Mouse (Mus musculus) limb, embryonic 12.5 days (tissue): Measurements from ENCODE around the gene Eml3. TPM values are rescaled to one million over a fixed set of nuclear protein-coding genes. Genes with fewer than 3 reads are reported as not detected.

Experiments
- ATAC-seq: fragments of 200-750 bp; cut with Nextera tagmentation; 2 replicates; pipeline ENCODE4 v1.8.0; 2017; ENCODE audit warnings: low read depth, moderate TSS enrichment; ENCODE audit not compliant: insufficient number of reproducible peaks, insufficient read depth, low FRiP score, low TSS enrichment
- H3K27ac ChIP-seq: fragments of 300-500 bp; sonication (generic); 2 replicates; pipeline ENCODE4 v1.5.1; 2016; ENCODE audit warnings: mild to moderate bottlenecking, moderate library complexity
- H3K27me3 ChIP-seq: fragments of 300-500 bp; sonication (generic); 2 replicates; pipeline ENCODE4 v1.6.1; 2016; ENCODE audit warnings: mild to moderate bottlenecking, moderate library complexity
- H3K36me3 ChIP-seq: fragments of 300-500 bp; sonication (generic); 2 replicates; pipeline ENCODE4 v1.6.1; 2016; ENCODE audit warnings: mild to moderate bottlenecking, moderate library complexity
- H3K4me1 ChIP-seq: fragments of 300-500 bp; sonication (generic); replicated peaks from 2 replicates; pipeline ENCODE4 v1.6.1; 2016
- H3K4me2 ChIP-seq: fragments of 300-500 bp; sonication (generic); 2 replicates; pipeline ENCODE4 v1.6.1; 2016; ENCODE audit warnings: mild to moderate bottlenecking, moderate library complexity
- H3K4me3 ChIP-seq: fragments of 300-500 bp; sonication (generic); replicated peaks from 2 replicates; pipeline ENCODE4 v1.5.1; 2016; ENCODE audit warnings: mild to moderate bottlenecking
- H3K9ac ChIP-seq: fragments of 300-500 bp; sonication (generic); replicated peaks from 2 replicates; pipeline ENCODE4 v1.6.1; 2016; ENCODE audit warnings: mild to moderate bottlenecking, moderate library complexity
- H3K9me3 ChIP-seq: fragments of 300-500 bp; sonication (generic); 2 replicates; pipeline ENCODE4 v1.6.1; 2016; ENCODE audit warnings: mild to moderate bottlenecking, moderate library complexity
- WGBS: fragments of 180-500 bp; shearing (Covaris S2); methylation state at CpG from one replicate; pipeline ENCODE4 v1.1.7; 2016; 5-methylcytosine and 5-hydroxymethylcytosine counted together
- polyA plus RNA-seq: library from polyadenylated mRNA; unstranded; fragments of >200 nt; fragmentation: Nextera tagmentation; extraction: Ambion mirVana; gene quantifications from 2 replicates; pipeline ENCODE4 v1.2.1, GENCODE M21; 2016

The Eml3 gene
- polyA plus RNA-seq, 1 experiment from 2014 or later, result 34.9 TPM

DNA sequence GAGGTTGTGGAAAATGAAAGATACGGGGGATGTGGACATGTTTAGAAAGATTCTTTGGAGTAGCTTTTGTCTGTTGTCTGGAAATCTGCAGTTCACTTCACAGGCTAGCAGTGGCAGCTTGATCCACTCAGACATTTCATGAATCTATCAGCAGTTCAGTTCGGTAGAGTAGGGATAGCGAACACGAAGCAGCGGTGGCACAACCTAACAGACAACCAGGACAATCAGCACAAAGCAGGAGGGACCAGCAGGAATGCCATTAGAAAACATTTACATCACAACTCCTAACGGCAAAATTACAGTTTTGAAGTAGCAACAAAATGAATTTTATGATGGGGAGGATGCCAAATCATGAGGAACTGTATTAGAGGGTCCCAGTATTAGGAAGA is 9.7 kb upstream of the Eml3 start:
- Histone ChIP-seq H3K9me3 (no peaks in the 10 kb centered on the region), H3K4me3 (peak overlapping the region; percentile 84), H3K4me2 (peak overlapping the region; percentile 82), H3K27me3 (no peaks in the 10 kb centered on the region), H3K4me1 (peaks cover 15% of the 10 kb centered on the region), H3K27ac (peak overlapping the region; percentile 90), H3K9ac (0 out of 2 replicates have a peak overlapping the region, but pooled peaks have one; percentile 75), H3K36me3 (peaks cover 43% of the 10 kb centered on the region)
- ATAC-seq, result no peak
- 72% methylated on average over 6 of the region's 6 CpGs for WGBS

DNA sequence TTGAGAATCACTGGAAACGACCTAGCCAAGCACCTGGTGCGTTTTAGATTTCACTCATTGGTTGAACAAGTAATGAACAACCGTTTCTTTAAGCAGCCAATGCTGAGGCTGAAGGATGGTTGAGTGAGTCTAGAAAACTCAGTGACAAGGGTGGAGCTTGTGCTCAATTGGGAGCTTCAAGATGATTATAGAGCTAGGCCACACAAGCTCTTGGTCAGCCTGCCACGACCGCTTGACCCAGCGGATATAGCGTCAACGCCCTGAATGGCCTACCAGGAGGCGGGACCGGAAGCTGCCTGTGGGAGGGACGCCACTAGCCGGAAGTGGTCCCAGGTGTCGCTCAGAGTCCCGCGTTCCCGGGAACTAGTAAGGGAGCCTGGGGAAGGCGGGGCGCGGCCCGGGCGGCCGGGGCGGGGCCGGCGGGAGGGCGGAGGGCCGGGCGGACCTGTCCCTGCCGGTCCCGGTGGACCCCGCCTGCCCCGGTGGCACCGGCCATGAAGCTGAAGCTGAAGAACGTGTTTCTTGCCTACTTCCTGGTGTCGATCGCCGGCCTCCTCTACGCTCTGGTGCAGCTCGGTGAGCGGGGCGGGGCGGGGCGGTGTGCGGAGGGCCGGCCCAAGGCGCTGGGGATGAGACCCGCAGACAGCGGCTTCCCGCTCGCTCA is 9.1 kb upstream of the Eml3 start, which contains the start of gene B3gat3:
Gene B3gat3, plus strand, starts transcription at position 302 of the 664 bp plus-strand sequence.
- Histone ChIP-seq H3K27ac (peak within 1 kb of the TSS; percentile 90), H3K9ac (peak within 1 kb of the TSS; percentile 75), H3K36me3 (peaks cover 39% of the 10 kb centered on the region), H3K4me2 (peak within 1 kb of the TSS; percentile 82), H3K9me3 (no peaks in the 10 kb centered on the region), H3K27me3 (no peaks in the 10 kb centered on the region), H3K4me1 (peaks cover 15% of the 10 kb centered on the region), H3K4me3 (peak within 1 kb of the TSS; percentile 84)
- WGBS, result 3% methylated on average over 42 of the region's 50 CpGs
- ATAC-seq, result peak; percentile 93

DNA sequence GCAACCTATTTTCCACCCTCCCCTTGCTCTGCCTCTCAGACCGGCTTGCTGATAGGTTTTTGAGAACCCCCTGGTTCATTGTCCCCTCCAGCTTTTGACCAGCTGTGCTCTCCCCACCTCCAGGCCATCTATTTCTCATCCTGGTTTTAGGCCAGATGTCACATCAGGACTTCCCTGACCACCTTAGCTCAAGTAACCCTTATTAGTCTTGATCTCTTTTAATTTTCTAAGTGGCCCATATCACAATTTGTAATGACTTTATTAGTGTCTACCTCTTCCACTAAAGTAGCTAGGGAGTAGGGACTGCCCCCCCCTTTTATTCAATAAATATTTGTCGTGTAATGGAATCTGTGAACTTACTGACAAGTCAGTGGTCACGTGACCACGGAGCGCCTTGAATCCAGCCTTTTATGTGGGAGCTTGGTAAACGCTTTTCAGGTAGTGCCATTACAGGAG is 8.5 kb upstream of the Eml3 start:
- Histone ChIP-seq H3K4me3 (peak overlapping the region; percentile 84), H3K4me1 (peaks cover 15% of the 10 kb centered on the region), H3K4me2 (peak overlapping the region; percentile 82), H3K27me3 (no peaks in the 10 kb centered on the region), H3K27ac (peak overlapping the region; percentile 90), H3K9me3 (no peaks in the 10 kb centered on the region), H3K36me3 (peaks cover 39% of the 10 kb centered on the region), H3K9ac (peak overlapping the region; percentile 75)
- WGBS, result 1% methylated on average over 6 of the region's 6 CpGs
- no peak for ATAC-seq

DNA sequence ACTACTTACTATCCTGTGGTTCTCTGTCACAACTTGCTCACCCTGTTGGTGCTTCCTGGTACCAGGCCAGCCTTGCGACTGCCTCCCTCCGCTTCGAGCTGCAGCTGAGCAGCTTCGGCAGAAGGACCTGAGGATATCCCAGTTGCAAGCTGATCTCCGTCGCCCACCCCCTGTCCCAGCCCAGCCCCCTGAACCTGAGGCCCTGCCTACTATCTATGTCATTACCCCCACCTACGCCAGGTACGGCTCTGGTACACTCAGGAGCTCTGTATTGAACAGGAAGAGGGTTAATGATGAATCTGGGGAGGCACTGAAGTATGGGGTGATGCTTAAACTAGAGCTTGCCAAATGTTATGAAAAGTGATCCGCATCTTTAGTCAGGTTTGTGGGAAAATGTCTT is 7.6 kb upstream of the Eml3 start:
- H3K4me1 ChIP-seq, result peaks cover 15% of the 10 kb centered on the region
- no peak overlapping the region for H3K9ac ChIP-seq
- H3K27me3 ChIP-seq, result no peaks in the 10 kb centered on the region
- H3K27ac ChIP-seq, result peak overlapping the region; percentile 17; the same call in 1 of the 2 replicates
- peak overlapping the region; percentile 82 for H3K4me2 ChIP-seq
- no peak for ATAC-seq
- no peaks in the 10 kb centered on the region for H3K9me3 ChIP-seq
- H3K4me3 ChIP-seq, result 0 out of 2 replicates have a peak overlapping the region, but pooled peaks have one; percentile 7
- whole genome bisulfite sequencing, result 77% methylated on average over 9 of the region's 9 CpGs
- H3K36me3 ChIP-seq, result peaks cover 39% of the 10 kb centered on the region

DNA sequence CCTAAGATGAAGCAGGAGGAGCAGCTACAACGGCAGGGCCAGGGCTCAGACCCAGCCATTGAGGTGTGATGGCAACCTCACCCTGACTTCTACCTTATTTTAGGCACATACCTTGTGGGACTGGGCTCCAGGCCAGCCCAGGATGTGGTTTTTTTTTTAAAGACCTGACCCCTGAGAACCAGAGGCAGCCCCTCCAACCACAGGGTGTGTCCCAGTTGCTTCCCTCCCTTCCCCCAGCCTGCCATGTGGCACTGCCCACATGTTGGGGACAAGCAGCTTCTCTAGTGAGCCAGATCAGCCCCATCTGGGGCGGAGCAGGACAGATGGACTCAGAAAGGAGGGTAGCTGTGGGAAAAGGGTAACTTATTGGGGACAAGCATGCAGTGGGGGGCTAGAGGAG is 2.6 kb upstream of the Eml3 start:
- Histone ChIP-seq H3K9me3 (no peaks in the 10 kb centered on the region), H3K27ac (no peak overlapping the region), H3K9ac (no peak overlapping the region), H3K27me3 (no peaks in the 10 kb centered on the region), H3K36me3 (peaks cover 51% of the 10 kb centered on the region), H3K4me2 (no peak overlapping the region), H3K4me1 (peaks cover 18% of the 10 kb centered on the region), H3K4me3 (no peak overlapping the region)
- WGBS, result 94% methylated on average over 2 of the region's 2 CpGs
- ATAC-seq, result no peak

DNA sequence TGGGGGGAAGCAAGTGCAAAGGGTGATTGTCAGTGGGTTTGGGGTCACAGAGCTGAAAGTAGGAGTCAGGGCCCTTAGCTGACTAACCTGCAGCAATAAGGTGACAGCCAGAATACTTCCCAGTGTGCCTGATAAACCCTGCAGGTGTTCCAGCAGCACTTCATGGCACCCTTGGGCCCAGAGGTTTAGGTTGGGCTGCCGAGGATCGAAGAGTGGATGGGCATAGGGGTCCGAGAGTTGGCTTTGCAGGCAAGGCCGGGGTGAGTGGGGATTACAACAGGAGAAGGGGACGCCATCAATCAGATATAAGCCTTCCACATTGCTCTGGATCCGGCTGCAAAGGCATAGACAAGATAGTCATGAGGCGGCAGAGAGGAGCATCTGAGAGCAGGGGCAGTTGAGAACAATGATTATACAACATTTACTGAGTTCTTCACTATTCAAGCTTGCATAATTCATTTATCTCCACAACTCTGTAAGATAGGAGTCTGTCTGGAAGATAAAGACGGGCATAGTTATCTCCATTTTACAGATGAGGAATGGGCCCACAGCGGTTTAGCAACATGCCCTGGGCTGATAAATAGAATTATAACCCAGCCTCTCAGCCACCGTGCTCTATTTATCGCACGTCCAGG is 1.3 kb upstream of the Eml3 start:
- 89% methylated on average over 12 of the region's 12 CpGs for WGBS
- Histone ChIP-seq H3K9me3 (no peaks in the 10 kb centered on the region), H3K4me1 (peaks cover 17% of the 10 kb centered on the region), H3K36me3 (peaks cover 47% of the 10 kb centered on the region), H3K4me2 (no peak overlapping the region), H3K27me3 (no peaks in the 10 kb centered on the region), H3K4me3 (no peak overlapping the region), H3K27ac (no peak overlapping the region), H3K9ac (no peak overlapping the region)
- ATAC-seq, result no peak

DNA sequence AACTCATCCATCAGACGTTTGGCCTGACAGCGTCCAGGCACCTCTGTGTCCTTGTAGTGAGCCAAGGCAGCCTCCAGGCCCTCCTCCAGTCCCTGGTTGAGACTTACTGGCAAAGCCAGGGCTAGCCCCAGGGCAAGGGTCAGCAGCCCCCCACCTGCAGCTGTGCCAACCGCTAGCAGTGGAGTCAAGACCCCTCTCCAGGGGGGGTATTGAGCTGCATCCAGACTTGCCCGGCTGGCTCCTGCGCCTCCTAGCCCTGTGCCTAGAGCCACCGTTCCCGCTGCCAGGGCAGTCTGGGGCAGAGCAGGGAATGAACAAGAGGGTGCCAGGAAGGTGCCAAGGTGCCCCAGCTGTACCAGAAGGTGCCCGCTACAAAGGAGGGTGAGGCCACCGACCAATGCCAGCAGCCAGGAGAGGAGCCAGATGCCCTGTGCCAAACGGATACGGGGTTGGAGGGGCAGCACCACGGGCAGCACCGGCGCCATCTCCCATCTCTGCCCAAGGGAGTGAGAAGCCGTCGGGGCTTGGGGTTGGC is 596 bp upstream of the Eml3 start:
- WGBS, result 16% methylated on average over 16 of the region's 16 CpGs
- Histone ChIP-seq H3K4me3 (peak overlapping the region; percentile 80), H3K27me3 (no peaks in the 10 kb centered on the region), H3K36me3 (peaks cover 47% of the 10 kb centered on the region), H3K4me2 (peak overlapping the region; percentile 73), H3K9ac (peak overlapping the region; percentile 87; the same call in 1 of the 2 replicates), H3K27ac (peak overlapping the region; percentile 83; the same call in 1 of the 2 replicates), H3K4me1 (peaks cover 17% of the 10 kb centered on the region), H3K9me3 (no peaks in the 10 kb centered on the region)
- peak; percentile 37 for ATAC-seq

DNA sequence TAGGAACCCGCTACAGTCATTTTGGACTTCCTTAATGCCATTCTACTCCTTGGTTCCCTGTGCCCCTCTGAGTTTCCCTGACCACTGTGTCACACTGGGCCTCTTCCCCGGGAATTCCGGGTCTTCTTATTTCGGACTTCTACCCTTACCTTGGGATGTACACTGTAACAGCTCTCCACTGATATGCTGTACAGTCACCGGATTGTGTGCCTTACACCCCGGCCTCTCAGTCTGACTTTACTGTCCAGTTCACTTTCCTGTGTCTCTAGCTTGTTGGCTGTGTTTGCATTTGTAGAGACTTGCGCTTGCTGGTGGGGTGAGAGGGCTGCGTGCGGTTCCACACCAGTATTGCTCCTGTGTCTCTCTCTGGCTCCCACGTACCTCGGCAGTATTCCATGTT is 765 bp downstream of the Eml3 start:
- Histone ChIP-seq H3K27ac (peak overlapping the region; percentile 83), H3K4me1 (peaks cover 17% of the 10 kb centered on the region), H3K9ac (peak overlapping the region; percentile 87), H3K4me3 (peak overlapping the region; percentile 80), H3K9me3 (no peaks in the 10 kb centered on the region), H3K36me3 (peaks cover 58% of the 10 kb centered on the region), H3K27me3 (no peaks in the 10 kb centered on the region), H3K4me2 (peak overlapping the region; percentile 73)
- 8% methylated on average over 11 of the region's 11 CpGs for WGBS
- no peak; the same call in 1 of the 2 replicates for ATAC-seq

DNA sequence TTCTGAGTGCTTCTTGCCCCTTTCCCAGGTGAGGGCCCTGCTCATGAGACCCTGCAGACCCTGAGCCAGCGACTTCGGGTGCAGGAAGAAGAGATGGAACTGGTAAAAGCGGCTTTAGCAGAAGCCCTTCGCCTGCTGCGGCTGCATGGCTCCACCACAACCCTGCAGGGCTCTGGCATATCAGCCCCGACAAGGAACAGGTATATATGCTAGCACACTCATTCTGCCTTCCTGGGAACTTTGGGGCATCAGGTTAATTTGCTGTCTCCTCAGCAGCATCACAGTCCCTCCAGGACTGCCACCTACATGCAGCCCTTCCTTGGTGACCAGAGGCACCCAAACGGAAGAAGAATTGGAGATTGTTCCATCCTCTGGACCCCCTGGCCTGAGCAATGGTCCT is 1.4 kb downstream of the Eml3 start:
- 78% methylated on average over 7 of the region's 7 CpGs for WGBS
- Histone ChIP-seq H3K4me1 (peaks cover 17% of the 10 kb centered on the region), H3K9ac (peak overlapping the region; percentile 87), H3K4me3 (peak overlapping the region; percentile 80), H3K27ac (no peak overlapping the region), H3K36me3 (peaks cover 58% of the 10 kb centered on the region), H3K4me2 (peak overlapping the region; percentile 73), H3K27me3 (no peaks in the 10 kb centered on the region), H3K9me3 (no peaks in the 10 kb centered on the region)
- no peak for ATAC-seq

DNA sequence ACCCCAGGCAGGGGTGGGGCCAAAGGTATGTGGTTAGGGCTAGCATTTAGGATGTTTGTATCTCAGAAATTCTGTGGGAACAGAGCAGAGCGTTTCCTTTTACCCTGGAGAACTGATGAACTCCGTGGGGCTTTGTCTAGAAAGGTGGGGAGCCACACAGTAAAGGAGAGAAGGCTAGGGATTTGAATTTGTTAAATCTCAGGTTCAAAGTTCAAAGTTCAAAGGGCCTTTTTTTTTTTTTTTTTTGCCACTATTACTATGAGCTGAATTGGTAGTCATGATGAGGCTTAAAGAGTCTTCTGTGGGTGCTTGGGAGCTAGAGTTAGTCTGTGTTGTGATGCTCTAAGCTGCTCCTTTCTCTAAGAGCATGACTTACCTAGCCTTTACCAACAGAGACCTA is 7.4 kb downstream of the Eml3 start:
- WGBS, result 80% methylated on average over 2 of the region's 2 CpGs
- no peak for ATAC-seq
- Histone ChIP-seq H3K4me3 (no peak overlapping the region), H3K27me3 (no peaks in the 10 kb centered on the region), H3K9me3 (no peaks in the 10 kb centered on the region), H3K36me3 (peaks cover 77% of the 10 kb centered on the region), H3K27ac (no peak overlapping the region), H3K4me1 (peaks cover 10% of the 10 kb centered on the region), H3K9ac (no peak overlapping the region), H3K4me2 (no peak overlapping the region)

DNA sequence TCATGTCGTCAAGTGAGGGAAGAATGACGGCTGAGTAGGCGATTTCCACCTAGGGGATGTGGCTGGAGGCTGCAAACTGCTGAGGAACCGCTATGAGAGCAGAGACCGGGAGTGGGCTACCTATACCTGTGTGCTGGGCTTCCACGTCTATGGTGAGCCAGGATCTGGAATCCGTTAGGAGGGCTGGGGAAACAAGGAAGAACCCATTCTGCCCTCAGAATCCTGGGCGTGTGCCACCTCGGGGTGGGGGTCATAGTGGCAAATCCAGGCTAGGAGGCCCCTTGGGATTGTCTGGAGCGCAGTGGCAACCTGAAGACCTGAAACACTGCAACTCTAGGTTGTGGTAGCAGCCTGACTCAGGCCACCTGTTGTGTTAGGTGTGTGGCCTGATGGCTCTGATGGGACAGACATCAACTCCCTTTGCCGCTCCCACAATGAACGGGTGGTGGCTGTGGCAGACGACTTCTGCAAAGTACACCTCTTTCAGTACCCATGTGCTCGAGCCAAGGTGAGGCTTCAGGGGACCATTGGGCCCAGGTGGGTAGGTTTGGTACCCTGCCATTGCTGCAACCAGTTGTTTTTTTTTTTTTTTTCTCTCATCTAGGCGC is 11.3 kb downstream of the Eml3 start:
- ATAC-seq, result no peak
- peak overlapping the region; percentile 74 for H3K4me3 ChIP-seq
- H3K27ac ChIP-seq, result peak overlapping the region; percentile 99
- no peaks in the 10 kb centered on the region for H3K9me3 ChIP-seq
- peak overlapping the region; percentile 66 for H3K4me2 ChIP-seq
- 77% methylated on average over 15 of the region's 15 CpGs for WGBS
- H3K36me3 ChIP-seq, result peaks cover 71% of the 10 kb centered on the region
- peak overlapping the region; percentile 98; the same call in 1 of the 2 replicates for H3K9ac ChIP-seq
- H3K4me1 ChIP-seq, result peaks cover 34% of the 10 kb centered on the region
- no peaks in the 10 kb centered on the region for H3K27me3 ChIP-seq
